In genomic region chr2:18195691-18196396, GRCm38 (mm10) we compare ENCODE assay signal across 9 mouse cellular contexts.
A peak's percentile ranks its signal among the peaks of the same experiment; 100 is the strongest.
DNase-seq lines count a peak whose midpoint lies in the region; ATAC-seq and TF ChIP-seq lines count a peak whose summit lies in the region.
"Had no signal": no experiment of that assay in that cellular context is flagged by ENCODE, and none has a peak within 500 bp of the region (broad histone marks: within the 10 kb centered on the region; RNA-seq: fewer than 3 reads in every experiment).

No protein-coding gene starts in this region.

- no peak overlapping the region for H3K4me3 ChIP-seq in embryonic facial prominence, embryonic 12.5 days
- H3K4me3 ChIP-seq in embryonic facial prominence, embryonic 10.5 days: no peak overlapping the region
- no peak overlapping the region for H3K4me3 ChIP-seq in limb, embryonic 14.5 days (replicated peaks; ENCODE audit: low read length)
- no peak overlapping the region for H3K4me3 ChIP-seq in layer of hippocampus, adult 2 months
- H3K4me3 ChIP-seq: midbrain, embryonic 12.5 days had no signal

- no peak for TF ChIP-seq CTCF in layer of hippocampus, adult 2 months (conservative IDR thresholded peaks at IDR 0.05)

- H3K9ac ChIP-seq in embryonic facial prominence, embryonic 12.5 days: no peak overlapping the region
- no peak overlapping the region for H3K9ac ChIP-seq in limb, embryonic 14.5 days (ENCODE audit: low read depth, low read length, severe bottlenecking)
- H3K9ac ChIP-seq: midbrain, embryonic 12.5 days had no signal

- peaks cover 13% of the 10 kb centered on the region for H3K36me3 ChIP-seq in embryonic facial prominence, embryonic 12.5 days
- H3K36me3 ChIP-seq in embryonic facial prominence, embryonic 10.5 days (replicated peaks): peaks cover 78% of the 10 kb centered on the region
- H3K36me3 ChIP-seq in limb, embryonic 14.5 days (ENCODE audit: control insufficient read depth, insufficient read depth, low read length): peaks cover 34% of the 10 kb centered on the region

- no peaks in the 10 kb centered on the region for H3K27me3 ChIP-seq in embryonic facial prominence, embryonic 12.5 days
- H3K27me3 ChIP-seq in embryonic facial prominence, embryonic 10.5 days (replicated peaks; ENCODE audit: low read depth, poor library complexity, severe bottlenecking): no peaks in the 10 kb centered on the region
- no peaks in the 10 kb centered on the region for H3K27me3 ChIP-seq in limb, embryonic 14.5 days (ENCODE audit: control insufficient read depth, insufficient read depth, low read length)
- H3K27me3 ChIP-seq: midbrain, embryonic 12.5 days had no signal

- no peak for DNase-seq in embryonic facial prominence, embryonic 10.5 days (ENCODE audit: low spot score)
- DNase-seq in urinary bladder, postnatal 14 days (ENCODE audit: low spot score): peak; percentile 49
- DNase-seq in urinary bladder, adult 18-20 months (ENCODE audit: low spot score in 2 of 2): no peak
- peak; percentile 81 for DNase-seq in limb, embryonic 14.5 days (ENCODE audit: low spot score)
- no peak for DNase-seq in thymus, postnatal 4 days
- no peak for DNase-seq in layer of hippocampus, adult 2 months (ENCODE audit: low spot score in 2 of 2)
- DNase-seq in cerebellum, postnatal 36 days: no peak

- no peak for TF ChIP-seq POLR2A in limb, embryonic 14.5 days (IDR thresholded peaks at IDR 0.05; ENCODE audit: borderline replicate concordance, extremely low read depth, insufficient read depth, insufficient read length)

- H3K27ac ChIP-seq in embryonic facial prominence, embryonic 12.5 days: no peak overlapping the region
- no peak overlapping the region for H3K27ac ChIP-seq in embryonic facial prominence, embryonic 10.5 days (replicated peaks)
- H3K27ac ChIP-seq in limb, embryonic 14.5 days (replicated peaks; ENCODE audit: low read depth, low read length): no peak overlapping the region
- H3K27ac ChIP-seq in layer of hippocampus, adult 2 months: no peak overlapping the region
- H3K27ac ChIP-seq: midbrain, embryonic 12.5 days had no signal

- 75% methylated on average over 3 of the region's 3 CpGs for WGBS in embryonic facial prominence, embryonic 12.5 days
- WGBS in embryonic facial prominence, embryonic 10.5 days: 92% methylated on average over 3 of the region's 3 CpGs
- 66% methylated on average over 3 of the region's 3 CpGs for WGBS in limb, embryonic 14.5 days

- H3K4me1 ChIP-seq in embryonic facial prominence, embryonic 12.5 days: peaks cover 20% of the 10 kb centered on the region; the same call in 1 of the 2 replicates
- 0 out of 2 replicates have a peak, but pooled peaks cover 8% of the 10 kb centered on the region for H3K4me1 ChIP-seq in embryonic facial prominence, embryonic 10.5 days
- no peaks in the 10 kb centered on the region for H3K4me1 ChIP-seq in limb, embryonic 14.5 days (ENCODE audit: control insufficient read depth, insufficient read depth, low read length)
- H3K4me1 ChIP-seq: midbrain, embryonic 12.5 days had no signal

- ATAC-seq in embryonic facial prominence, embryonic 12.5 days (ENCODE audit: insufficient number of reproducible peaks, insufficient read depth, low FRiP score, low TSS enrichment): peak; percentile 64; the same call in 1 of the 2 replicates
- ATAC-seq in limb, embryonic 14.5 days (ENCODE audit: low FRiP score, low read depth): peak; percentile 77

- H3K9me3 ChIP-seq in embryonic facial prominence, embryonic 12.5 days: no peaks in the 10 kb centered on the region
- H3K9me3 ChIP-seq in embryonic facial prominence, embryonic 10.5 days: no peaks in the 10 kb centered on the region
- no peaks in the 10 kb centered on the region for H3K9me3 ChIP-seq in limb, embryonic 14.5 days (ENCODE audit: control insufficient read depth, low read length)
- H3K9me3 ChIP-seq: midbrain, embryonic 12.5 days had no signal

- no peak overlapping the region for H3K4me2 ChIP-seq in embryonic facial prominence, embryonic 12.5 days (replicated peaks)
- no peak overlapping the region for H3K4me2 ChIP-seq in limb, embryonic 14.5 days (replicated peaks; ENCODE audit: low read depth, low read length, severe bottlenecking)
- H3K4me2 ChIP-seq: midbrain, embryonic 12.5 days had no signal

Comparison
In these comparisons a context has a peak if more than half of its experiments do, and no peak if none do; other contexts are left out.
1. DNase-seq: peak in urinary bladder, postnatal 14 days (single experiment) and limb, embryonic 14.5 days (single experiment); none in embryonic facial prominence, embryonic 10.5 days (single experiment), urinary bladder, adult 18-20 months (0 of 2), thymus, postnatal 4 days (single experiment), layer of hippocampus, adult 2 months (0 of 2) and cerebellum, postnatal 36 days (0 of 2).